9 mouse cellular contexts compared by ENCODE assay signal in genomic region chr5:103420568-103420967, GRCm38 (mm10). TPM values are rescaled to one million over a fixed set of nuclear protein-coding genes. Genes with fewer than 3 reads are reported as not detected.
DNase-seq lines count a peak whose midpoint lies in the region; ATAC-seq and TF ChIP-seq lines count a peak whose summit lies in the region.
"Had no signal": no experiment of that assay in that cellular context is flagged by ENCODE, and none has a peak within 500 bp of the region (broad histone marks: within the 10 kb centered on the region; RNA-seq: fewer than 3 reads in every experiment).

No protein-coding gene starts in this region.

- no peak overlapping the region; the same call in 1 of the 2 replicates for H3K27ac ChIP-seq in heart, embryonic 15.5 days
- H3K27ac ChIP-seq in limb, embryonic 10.5 days: no peak overlapping the region
- peak overlapping the region; percentile 93 for H3K27ac ChIP-seq in stomach, embryonic 16.5 days (ENCODE audit: low read length)
- H3K27ac ChIP-seq in hindbrain, postnatal 0 days: no peak overlapping the region

- H3K4me3 ChIP-seq in heart, embryonic 15.5 days: no peak overlapping the region
- no peak overlapping the region for H3K4me3 ChIP-seq in limb, embryonic 10.5 days
- H3K4me3 ChIP-seq in stomach, embryonic 16.5 days (replicated peaks; ENCODE audit: low read length): no peak overlapping the region
- no peak overlapping the region for H3K4me3 ChIP-seq in hindbrain, postnatal 0 days (ENCODE audit: low read length)

- no peaks in the 10 kb centered on the region for H3K27me3 ChIP-seq in heart, embryonic 15.5 days
- peaks cover 16% of the 10 kb centered on the region for H3K27me3 ChIP-seq in limb, embryonic 10.5 days (ENCODE audit: low read depth, poor library complexity, severe bottlenecking)
- H3K27me3 ChIP-seq in stomach, embryonic 16.5 days (ENCODE audit: control insufficient read depth, insufficient read depth, low read length): no peaks in the 10 kb centered on the region
- no peaks in the 10 kb centered on the region for H3K27me3 ChIP-seq in hindbrain, postnatal 0 days (ENCODE audit: insufficient read depth, low read length)

- no peaks in the 10 kb centered on the region for H3K9me3 ChIP-seq in heart, embryonic 15.5 days (replicated peaks)
- no peaks in the 10 kb centered on the region for H3K9me3 ChIP-seq in limb, embryonic 10.5 days (replicated peaks)
- H3K9me3 ChIP-seq in stomach, embryonic 16.5 days (replicated peaks; ENCODE audit: control insufficient read depth, low read length): no peaks in the 10 kb centered on the region
- no peaks in the 10 kb centered on the region for H3K9me3 ChIP-seq in hindbrain, postnatal 0 days (ENCODE audit: low read length)

- DNase-seq in heart, postnatal 10 days: no peak
- peak; percentile 42 for DNase-seq in forelimb bud, embryonic 11.5 days (ENCODE audit: low read depth, low spot score)
- peak; percentile 37 for DNase-seq in limb, embryonic 10.5 days (ENCODE audit: low spot score)
- no peak for DNase-seq in right cerebral cortex, postnatal 25 days
- DNase-seq in B cell, adult 2 months: no peak
- no peak for DNase-seq in hindbrain, postnatal 0 days (ENCODE audit: low spot score)
- DNase-seq: thymus, adult 18-20 months had no signal

- H3K36me3 ChIP-seq in heart, embryonic 15.5 days: no peaks in the 10 kb centered on the region
- no peaks in the 10 kb centered on the region for H3K36me3 ChIP-seq in limb, embryonic 10.5 days
- H3K36me3 ChIP-seq in stomach, embryonic 16.5 days (ENCODE audit: control insufficient read depth, insufficient read depth, low read length): no peaks in the 10 kb centered on the region
- no peaks in the 10 kb centered on the region for H3K36me3 ChIP-seq in hindbrain, postnatal 0 days (ENCODE audit: insufficient read depth, low read length)

- H3K4me1 ChIP-seq in heart, embryonic 15.5 days (replicated peaks): peaks cover 19% of the 10 kb centered on the region
- peaks cover 46% of the 10 kb centered on the region for H3K4me1 ChIP-seq in limb, embryonic 10.5 days
- H3K4me1 ChIP-seq in stomach, embryonic 16.5 days (ENCODE audit: control insufficient read depth, insufficient read depth, low read length): peaks cover 20% of the 10 kb centered on the region
- H3K4me1 ChIP-seq in hindbrain, postnatal 0 days (ENCODE audit: insufficient read depth, low read length): no peaks in the 10 kb centered on the region

- H3K4me2 ChIP-seq in heart, embryonic 15.5 days: peak overlapping the region; percentile 10; the same call in 1 of the 2 replicates
- H3K4me2 ChIP-seq in stomach, embryonic 16.5 days (ENCODE audit: low read depth, low read length): peak overlapping the region; percentile 22; the same call in 1 of the 2 replicates
- no peak overlapping the region for H3K4me2 ChIP-seq in hindbrain, postnatal 0 days (ENCODE audit: low read depth, low read length)

- no peak for ATAC-seq in heart, embryonic 15.5 days (replicated peaks; ENCODE audit: insufficient number of reproducible peaks, insufficient read depth, low FRiP score, low read depth)
- ATAC-seq in stomach, embryonic 16.5 days (ENCODE audit: insufficient read depth, low FRiP score): no peak
- ATAC-seq in hindbrain, postnatal 0 days: no peak

- no peak for TF ChIP-seq CTCF in hindbrain, postnatal 0 days (IDR thresholded peaks at IDR 0.05; ENCODE audit: low read depth)

- no peak overlapping the region for H3K9ac ChIP-seq in heart, embryonic 15.5 days
- peak overlapping the region; percentile 47; the same call in 1 of the 2 replicates for H3K9ac ChIP-seq in stomach, embryonic 16.5 days (ENCODE audit: low read length)
- no peak overlapping the region for H3K9ac ChIP-seq in hindbrain, postnatal 0 days (replicated peaks; ENCODE audit: low read length)

- 47% methylated on average over 10 of the region's 10 CpGs for WGBS in heart, embryonic 15.5 days
- WGBS in limb, embryonic 10.5 days: 29% methylated on average over 10 of the region's 10 CpGs
- whole genome bisulfite sequencing in stomach, embryonic 16.5 days: 44% methylated on average over 10 of the region's 10 CpGs
- 49% methylated on average over 10 of the region's 10 CpGs for WGBS in hindbrain, postnatal 0 days

- intact Hi-C loops in heart, postnatal 10 days (cut with DNase I): no loop called here

RNA-seq across cellular contexts. Expression of gene Ptpn13, which starts 4.4 kb away (rescaled TPM):
- 5.9 and 8.8 TPM in 2 replicates for polyA plus RNA-seq in heart, embryonic 15.5 days (2015; fragmentation: Nextera tagmentation; extraction: Ambion mirVana)
- 1 to 10 TPM; 9.8 TPM for total RNA-seq in heart, postnatal 10 days (2021)
- polyA plus RNA-seq in limb, embryonic 10.5 days (2016; fragmentation: Nextera tagmentation; extraction: Ambion mirVana): 10.4 and 11.1 TPM in 2 replicates
- 16.8 and 18.8 TPM in 2 replicates for polyA plus RNA-seq in stomach, embryonic 16.5 days (2015; fragmentation: Nextera tagmentation; extraction: Ambion mirVana)
- total RNA-seq in hindbrain, postnatal 0 days (2014; rRNA removed): 12.9 and 13.7 TPM in 2 replicates
- 2.8 TPM in 2 replicates for polyA plus RNA-seq in hindbrain, postnatal 0 days (2015; fragmentation: Nextera tagmentation; extraction: Ambion mirVana)

Comparison
In these comparisons a context has a peak if more than half of its experiments do, and no peak if none do; other contexts are left out.
1. DNase-seq: peak in forelimb bud, embryonic 11.5 days (single experiment) and limb, embryonic 10.5 days (single experiment); none in heart, postnatal 10 days (0 of 2), right cerebral cortex, postnatal 25 days (single experiment), B cell, adult 2 months (0 of 2) and hindbrain, postnatal 0 days (single experiment).